Mouse (Mus musculus) heart, postnatal 4 days (tissue): ENCODE measurements around the gene Gm21985. TPM values are rescaled to one million over a fixed set of nuclear protein-coding genes. Genes with fewer than 3 reads are reported as not detected.

Experiments used
- DNase-seq: peaks from one replicate; pipeline ENCODE4 v3.0.0; 2021
- total RNA-seq, 2 experiments: library from RNA; stranded (reverse); gene quantifications; 2 replicates each; pipeline ENCODE4 v1.2.3; 2021

The Gm21985 gene
- total RNA-seq, 2 experiments from 2014 or later, result not detected

DNA sequence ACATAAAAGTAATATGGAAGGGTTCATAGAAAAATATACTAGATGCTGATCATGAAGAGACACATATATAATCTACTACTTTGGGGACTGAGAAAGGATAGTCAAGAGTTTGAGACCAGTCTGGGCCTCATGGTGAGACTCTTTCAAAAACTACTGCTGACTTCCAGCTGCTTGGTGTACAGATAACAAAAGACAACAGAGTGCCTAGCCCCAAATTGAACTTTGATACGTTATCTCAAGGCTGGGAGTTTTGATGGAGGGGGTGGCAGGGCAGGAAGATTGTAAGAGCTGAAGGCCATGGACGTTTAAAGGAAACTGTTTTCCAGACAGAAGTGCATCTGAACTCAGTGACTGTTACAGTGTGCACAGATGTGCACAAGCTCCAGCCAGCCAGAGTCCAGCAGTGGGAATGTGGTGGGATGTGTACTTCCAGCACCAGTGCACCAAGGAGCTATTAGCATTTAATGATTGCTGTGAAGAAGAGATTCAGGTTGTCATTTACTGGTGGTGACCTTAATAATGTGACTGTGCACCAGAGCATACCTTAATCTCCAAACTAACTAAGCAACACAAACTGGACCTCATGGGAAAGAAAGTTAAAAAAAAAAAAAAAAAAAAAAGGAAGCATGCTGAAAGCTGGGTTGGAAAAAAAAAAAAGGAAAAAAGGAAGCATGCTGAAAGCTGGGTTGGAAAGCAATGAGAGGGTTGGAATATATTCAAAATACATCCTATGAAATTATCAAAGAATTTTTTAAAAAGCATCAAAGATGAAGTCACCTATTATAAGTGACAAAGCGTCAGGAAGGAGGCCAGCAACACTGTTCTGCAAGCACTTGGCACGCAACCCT, 66.2 kb downstream of the Gm21985 start:
- no peak for DNase-seq

DNA sequence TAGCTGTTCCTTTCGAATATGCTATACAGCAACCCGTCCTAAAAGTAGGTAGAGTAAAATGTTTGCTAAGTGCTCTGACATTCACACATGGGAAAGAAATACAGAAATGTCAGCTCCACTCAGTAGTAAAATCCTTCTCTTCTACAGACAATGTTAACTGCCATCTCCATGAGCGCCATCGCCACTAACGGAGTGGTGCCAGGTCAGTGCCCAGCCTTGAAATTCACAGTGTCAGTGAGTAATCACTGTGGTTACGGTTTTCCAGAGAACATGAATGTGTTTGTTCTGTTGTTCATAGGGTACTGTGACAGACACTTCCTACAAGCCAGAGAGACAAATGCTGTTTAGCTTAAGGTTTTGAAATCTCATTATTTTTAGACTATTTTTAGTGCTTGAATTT, 71.1 kb downstream of the Gm21985 start:
- DNase-seq, result no peak

DNA sequence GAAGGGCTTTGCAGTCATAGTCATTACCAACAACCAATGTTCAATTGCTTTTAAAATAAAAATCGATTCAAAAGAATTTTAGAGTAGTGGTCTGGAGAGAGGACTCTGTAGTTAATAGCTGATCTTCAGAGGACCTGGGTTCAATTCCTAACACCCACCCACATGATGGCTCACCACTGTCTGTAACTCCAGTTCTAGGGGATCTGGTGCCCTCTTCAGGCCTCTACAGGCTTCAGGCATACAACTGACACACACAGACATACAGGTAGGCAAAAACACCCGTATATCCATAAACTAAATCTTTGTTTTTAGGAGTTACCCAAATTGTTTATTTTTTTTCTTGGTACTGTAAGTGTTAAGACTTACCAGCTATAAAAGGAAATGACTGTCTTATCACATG, 73.6 kb downstream of the Gm21985 start:
- no peak for DNase-seq

DNA sequence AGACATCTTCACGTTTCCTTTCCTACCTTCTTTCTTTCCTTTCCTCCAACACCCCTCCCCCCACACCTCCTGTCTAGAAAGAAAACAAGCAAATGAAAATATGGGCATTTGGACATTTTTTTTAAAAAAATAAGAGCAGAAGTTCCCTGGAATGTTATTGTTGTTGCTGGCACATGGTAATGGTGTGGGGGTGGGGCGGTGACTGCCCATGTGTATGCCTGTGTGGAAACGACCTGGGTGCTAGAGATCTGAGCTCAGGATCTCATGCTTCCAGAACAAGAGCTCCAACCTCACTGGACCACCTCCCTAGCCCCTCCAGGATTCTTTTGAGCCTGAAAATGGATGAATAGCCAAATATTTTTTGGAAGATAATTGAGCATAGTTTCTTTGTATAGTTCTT, 75.0 kb downstream of the Gm21985 start:
- no peak for DNase-seq

DNA sequence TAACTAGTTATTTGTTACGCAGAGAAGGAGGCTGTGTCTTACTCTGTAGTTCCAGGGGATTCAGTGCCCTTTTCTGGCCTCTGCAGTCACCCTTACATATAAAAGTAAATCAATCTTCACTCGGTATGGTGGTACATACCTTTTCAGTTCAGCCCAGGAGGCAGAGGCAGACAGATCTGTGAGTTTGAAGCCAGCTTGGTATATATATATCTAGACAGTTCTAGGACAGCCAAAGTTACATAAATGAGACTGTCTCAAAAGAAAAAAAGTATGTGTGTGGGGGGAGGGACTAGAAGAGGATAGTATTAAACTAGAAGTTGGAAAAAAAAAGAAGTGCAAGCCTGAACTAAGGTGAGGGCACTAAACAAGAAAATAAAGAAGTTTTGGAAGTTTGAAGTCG, 82.1 kb downstream of the Gm21985 start:
- DNase-seq, result no peak

DNA sequence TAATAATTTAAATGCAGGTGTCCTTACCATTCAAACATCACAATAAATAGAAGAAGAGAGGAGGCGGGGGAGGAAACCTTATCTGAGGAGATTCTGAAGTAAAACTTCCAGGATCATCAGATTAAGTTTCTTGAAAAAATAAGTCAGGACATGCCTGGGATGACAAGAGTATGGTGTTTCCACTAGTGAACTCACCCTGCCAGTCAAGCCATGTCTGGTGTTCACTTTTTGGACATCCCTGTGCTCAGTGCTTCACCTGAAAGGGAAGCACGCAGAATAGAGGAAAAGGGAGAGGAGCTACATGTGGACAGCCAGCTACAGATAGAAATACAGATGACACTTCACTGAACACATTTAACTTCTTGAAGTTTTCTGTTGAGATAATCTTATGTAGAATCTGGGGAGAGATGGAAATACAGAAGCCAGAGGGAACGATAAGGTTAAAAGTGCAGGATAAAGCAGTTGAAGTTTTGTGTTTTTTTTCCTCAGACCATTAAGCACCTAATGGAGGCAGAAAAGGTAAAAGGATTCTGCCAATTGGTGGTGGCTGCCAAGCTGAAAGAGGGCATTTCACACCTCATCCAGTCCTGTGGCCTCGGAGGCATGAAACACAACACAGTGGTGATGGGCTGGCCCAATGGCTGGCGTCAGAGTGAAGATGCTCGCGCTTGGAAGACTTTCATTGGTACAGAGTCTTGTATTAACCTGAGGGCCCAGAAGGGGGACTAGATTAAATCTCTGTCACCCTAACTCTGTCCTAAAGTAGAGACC, 87.8 kb downstream of the Gm21985 start:
- DNase-seq, result no peak

DNA sequence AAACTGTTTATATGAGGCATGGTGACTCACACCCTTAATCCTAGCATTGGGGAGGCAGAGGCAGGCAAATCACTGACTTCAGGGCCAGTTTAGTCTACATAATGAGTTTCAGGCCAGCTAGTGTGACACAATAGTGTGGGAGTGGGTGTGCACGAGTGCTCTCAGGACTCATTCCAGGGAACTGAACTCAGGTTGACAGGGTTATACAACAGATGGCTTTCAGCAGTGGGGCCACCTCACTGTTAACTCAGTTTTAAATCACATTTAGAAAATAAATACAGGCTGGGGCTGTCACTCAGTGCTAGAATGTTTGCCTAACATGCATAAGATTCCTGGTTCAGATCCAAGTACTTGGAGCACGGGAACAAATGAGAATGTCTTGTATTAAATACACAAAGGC, 93.5 kb downstream of the Gm21985 start:
- DNase-seq, result no peak

DNA sequence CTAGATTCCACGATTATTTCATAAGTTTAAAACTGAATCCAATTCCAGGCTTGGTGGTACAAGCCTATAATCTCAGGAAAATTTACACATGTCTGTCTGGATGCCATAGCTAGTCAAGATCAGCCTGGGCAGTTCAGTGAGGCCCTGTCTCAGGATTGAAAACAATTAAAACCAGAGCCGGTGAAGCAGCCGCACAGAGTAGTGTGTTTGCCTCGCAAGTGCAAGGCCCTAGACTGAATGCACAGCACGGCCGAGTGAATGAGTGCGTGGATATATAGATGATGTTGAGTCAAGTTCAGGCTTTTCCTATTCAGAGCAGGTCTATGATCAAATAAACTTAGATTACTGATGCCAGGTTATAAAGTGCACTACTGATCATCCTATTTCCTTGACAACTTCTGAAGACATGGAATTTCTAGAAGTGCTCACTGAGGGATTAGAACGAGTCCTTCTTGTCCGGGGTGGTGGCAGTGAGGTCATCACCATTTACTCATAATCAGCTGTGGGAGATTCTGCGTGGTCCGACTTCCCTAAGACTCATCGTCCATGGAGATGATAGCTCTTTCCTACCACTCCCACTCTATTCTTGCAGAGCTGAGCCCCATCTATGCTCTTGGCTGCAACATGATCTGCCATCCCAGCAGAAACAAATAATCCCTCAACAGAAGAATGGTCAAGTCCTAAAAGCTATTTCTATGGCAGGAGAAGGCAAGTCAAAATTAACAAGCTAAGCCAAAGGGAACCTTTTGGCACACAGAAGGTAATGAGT, 94.1 kb downstream of the Gm21985 start:
- no peak for DNase-seq

DNA sequence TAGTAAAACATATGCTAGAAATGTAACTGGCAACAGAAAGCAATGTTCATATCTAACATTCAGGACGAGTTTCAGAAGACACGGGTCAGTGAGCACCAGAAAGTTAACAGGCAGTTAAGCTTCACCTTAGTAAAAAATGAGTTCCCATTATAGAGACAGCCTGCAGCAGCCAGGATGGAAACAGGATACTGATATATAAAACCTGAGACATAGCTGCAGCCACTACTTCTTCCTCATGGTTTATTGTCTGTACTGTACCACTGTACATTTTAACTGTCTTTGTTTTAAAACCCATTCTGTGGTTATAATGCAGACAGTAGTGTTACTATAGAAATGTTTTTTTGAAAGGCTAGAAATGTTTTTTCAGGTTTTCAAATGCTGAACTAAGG, 94.7 kb downstream of the Gm21985 start:
- no peak for DNase-seq

DNA sequence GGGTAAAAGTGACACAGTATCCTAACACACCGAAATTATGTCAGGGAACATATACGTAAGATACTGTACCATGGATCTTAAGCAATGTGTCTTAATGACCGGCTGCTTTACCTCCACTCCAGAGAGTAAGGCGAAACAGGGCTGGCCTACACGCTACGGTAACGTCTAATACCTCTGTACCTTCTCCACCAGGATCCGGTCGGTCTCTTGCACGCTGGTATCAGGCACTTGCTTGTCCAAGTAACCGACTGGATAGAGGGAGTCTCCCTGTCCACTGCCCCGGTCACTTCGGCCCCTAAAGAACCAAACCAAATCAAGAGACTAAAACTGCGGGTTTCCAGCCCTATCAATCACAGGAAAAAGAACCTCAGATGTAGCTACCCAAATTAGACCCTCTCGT, 101.1 kb downstream of the Gm21985 start:
- peak; percentile 12 for DNase-seq

DNA sequence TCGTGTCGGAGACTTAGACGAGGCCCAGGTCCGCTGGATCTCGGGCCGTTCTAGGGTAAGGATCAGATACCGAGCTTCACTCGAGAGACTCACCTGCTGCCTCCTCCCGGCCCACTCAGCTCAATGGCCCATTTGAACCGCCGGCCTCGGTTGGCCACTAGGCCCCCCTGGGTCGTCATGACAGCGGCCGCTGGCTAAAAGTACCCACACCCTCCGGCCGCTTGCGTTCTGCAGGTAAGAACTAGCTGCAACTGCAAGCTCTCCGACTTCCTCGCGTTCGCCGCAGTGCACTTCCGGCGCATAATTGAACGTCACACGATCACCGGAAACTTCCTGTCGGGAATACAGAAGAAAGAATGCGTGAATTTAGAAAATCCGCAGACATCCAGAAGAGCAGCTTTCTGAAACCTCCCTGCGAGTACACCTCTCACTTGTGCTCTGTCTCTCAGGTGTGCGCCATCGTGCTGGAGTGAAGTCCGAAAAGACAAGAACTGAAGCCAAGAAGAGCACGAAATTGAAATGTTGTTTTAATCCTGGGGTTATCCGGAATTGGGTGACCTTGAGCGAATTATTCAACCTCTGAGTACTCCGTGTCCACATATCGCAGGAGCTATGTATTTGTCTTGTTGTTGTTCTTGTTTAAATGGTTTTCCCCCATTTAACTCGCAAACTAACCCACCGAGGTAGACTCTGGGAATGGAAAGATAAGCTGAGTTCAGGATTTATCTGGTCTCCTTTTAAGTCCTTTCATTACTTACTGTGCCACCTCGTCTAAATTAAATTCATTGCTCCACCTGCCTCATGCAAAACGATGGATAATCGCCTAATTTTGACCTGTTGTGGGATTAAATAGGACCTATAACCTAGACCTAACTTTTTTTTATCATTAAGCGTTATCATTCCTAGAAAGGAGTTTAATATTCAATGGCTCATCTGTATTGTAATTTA, 101.9 kb downstream of the Gm21985 start, which contains the start of gene Emc4:
Gene Emc4, minus strand, starts transcription at position 302 of the 948 bp plus-strand sequence.
- DNase-seq, result peak; percentile 92

DNA sequence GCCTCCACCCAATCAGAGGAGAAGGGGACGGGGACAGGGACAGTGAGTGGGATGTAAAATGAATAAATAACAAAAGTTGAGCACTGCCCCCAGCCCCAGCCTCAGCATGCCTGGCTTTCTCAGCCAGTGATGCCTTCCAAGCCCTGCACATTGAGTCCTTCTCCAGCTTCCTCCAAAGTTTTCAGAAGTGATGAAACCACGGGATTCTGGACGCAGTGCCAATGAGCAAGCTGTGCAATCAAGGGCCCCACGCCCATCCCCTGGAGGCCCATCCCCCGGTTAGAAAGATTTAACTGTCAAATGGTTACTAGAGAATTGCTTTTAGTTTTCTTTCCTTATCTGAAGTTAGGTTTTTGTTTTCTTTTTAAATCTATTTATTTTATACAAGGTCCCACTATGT, 103.8 kb downstream of the Gm21985 start:
- DNase-seq, result peak; percentile 37

DNA sequence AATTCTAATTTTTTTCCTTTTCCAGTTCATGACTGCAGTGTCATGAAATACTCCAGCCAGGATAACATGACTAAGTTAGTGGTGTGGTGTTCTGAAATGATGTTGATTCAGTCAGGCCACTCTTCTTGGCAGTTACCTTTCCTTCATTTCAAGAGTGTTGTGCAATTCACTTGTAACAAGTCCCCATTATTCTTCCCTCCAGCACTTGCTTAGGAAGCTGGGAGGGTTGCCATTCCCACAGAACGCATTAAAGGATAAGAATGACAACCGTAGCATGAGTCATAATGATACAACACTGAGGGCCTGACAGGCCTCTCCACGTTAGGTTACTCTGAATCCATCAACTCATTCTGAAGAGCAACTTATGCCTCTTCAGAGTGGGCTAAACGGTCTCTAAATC, 107.0 kb downstream of the Gm21985 start:
- DNase-seq, result no peak

DNA sequence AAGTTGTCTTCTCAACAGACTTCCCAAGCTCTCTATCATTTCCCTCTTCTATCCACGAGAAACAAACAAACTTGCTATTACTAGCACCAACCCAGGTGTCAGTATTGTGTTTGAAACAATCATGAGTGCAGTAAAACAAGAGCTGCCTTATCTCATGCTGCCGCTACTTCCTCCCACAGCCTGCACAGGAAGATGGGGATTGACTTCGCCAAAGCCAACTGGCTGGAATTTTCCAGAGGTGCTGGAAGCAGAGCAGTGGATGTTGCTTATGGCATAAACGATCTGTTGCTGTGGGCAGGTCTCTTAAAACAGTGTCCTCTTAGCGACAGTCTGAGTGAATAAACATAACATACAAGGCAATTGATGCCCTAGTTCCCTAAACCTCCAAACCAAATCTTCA, 108.5 kb downstream of the Gm21985 start:
- DNase-seq, result peak; percentile 38

DNA sequence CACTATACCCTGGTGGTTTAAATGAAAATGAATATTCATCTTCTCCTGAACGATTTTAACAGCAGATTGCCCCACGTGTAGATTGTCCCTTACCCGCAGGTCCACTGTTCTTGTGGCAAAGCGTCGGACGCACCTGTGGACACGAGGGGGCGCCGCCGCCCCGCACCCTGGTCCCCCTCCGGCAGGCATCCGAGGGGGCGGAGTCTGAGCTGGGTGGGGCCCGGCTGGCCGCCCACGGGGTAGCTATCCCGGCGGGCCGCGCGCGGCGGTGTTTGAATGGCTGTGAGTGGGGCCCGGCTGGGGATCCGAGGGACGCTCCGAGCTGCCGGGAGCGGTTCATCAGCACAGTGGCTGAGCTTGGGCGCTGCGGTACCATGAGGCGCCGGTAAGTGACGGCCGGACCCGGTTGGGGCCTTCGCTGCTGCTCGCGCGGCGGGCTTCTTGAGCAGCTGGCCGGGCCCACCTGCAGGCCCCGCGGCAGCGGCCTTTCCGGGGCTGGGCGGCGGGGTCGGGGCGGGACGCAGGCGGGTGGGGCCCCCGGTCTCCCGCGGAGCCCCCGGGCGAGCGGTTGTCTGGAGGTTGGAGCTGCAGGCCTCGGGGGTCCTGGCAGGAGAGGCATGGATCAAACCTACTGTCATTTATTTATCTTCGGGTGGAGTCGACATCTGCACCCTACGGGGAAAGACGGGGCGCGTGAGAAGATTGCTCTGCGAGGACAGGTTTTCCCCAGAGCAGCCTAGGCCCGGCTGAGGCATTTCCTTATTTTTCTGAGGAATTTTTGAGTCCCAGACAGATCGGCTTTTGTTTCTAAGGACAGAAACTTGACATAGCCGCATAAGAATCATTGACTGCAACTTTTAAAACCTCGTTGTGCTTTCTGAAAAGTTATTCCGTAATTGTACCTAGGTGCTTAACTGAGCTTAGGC, 113.1 kb downstream of the Gm21985 start, which contains the start of gene Katnbl1:
Gene Katnbl1, plus strand, starts transcription at position 239 of the 926 bp plus-strand sequence.
- peak; percentile 98 for DNase-seq

DNA sequence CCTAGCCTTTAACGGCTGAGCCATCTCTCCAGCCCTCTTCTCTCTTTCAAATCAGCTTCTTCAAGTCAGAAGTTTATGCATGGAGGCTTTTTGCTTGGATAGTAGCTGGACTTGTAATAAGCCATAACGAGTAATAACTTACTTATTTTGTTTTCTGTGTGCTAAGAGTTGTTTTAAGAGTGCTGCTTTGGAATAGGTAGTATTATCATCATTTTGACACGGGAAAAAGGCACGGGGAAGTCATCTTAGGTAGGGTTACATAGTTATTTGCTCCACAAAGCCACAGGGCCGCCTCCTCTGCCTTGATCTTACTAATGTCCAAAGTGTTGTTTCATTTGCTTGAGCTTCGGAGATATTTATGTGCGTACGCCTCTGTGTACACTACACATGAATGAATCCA, 114.0 kb downstream of the Gm21985 start:
- no peak for DNase-seq

DNA sequence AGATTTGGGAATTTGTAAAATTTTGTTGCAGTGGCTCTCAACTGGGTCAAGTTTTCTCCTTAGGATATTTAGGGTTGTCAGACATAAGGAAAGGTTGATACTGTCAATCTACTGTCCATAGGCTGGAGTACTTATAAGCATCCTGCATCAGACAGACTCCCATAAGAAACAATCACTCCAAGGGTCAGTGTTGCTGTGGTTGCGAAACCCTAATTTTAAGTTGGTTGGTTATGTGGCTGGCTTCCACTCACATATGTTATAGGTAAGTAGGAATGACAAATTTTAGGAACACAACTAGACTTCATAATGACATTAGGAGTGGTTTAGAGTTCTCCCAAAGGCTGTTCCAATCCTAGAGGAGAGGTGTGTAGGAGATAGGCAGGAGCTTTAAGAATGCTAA, 115.1 kb downstream of the Gm21985 start:
- DNase-seq, result no peak

DNA sequence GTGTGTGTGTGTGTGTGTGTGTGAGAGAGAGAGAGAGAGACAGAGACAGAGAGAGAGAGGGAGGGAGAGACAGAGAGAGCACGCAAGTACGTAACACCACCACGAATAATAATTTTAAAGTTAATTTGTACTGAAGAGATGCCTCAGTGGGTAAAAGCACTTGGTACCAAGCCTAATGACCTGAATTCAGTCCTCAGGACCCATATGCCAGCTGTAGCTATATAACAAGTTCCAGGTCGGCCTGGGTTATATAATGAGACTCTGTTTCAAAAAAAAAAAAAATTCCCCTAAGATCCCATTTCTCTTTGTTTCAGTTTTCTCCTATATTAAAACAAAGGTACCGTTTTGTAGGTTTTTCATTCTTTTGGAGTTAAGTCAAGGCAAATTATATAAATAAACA, 124.7 kb downstream of the Gm21985 start:
- no peak for DNase-seq

DNA sequence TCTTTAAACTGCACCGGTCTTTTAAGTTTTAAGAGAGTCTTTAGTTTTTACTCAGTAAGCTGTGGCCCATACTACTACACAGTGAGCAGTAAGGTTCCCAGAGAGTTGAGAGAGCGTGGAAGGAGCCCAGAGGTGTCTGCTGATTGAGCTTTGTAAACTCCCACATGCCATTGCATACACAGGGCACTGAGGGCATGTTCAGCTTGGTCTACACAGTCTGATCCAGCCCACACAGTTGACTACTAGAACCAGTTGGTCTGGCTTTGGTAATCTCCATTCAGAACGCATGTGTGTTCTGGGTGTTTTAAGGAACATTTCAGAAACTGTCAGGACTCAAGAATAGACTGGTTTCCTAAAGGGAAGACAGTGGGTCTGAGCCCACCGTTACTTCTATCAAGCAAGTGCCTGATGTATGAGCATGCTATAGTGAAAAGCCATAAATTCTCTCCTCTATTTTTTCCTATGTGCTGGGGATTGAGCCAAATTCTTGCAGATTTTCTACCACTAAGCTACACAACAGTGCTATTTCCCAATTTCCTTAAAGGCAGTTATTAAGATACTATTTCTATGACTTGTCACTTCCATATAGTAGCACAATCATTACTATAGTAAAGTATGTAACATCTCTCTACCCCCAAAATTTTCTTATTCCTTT, 125.4 kb downstream of the Gm21985 start:
- no peak for DNase-seq

DNA sequence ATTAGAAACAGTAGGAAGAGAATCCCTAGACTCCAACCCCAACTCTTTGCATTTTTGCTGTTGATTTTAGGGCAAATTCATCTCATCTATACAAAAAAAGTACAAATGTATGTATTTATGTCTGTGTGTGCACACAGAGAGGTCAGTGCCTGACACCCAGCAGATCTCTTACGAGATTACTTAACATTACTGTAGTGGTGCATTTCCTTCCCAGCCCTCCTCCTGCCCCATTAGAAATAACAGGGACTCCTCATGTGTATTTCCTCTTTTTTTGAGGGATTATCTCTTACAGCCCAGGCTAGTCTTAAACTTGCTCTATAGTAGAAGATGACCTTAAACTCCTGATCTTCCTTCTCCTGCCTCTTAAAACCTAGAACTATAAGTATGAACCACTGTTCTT, 126.6 kb downstream of the Gm21985 start:
- no peak for DNase-seq
